ENCODE assay signal across 7 mouse cellular contexts in the genomic region with DNA sequence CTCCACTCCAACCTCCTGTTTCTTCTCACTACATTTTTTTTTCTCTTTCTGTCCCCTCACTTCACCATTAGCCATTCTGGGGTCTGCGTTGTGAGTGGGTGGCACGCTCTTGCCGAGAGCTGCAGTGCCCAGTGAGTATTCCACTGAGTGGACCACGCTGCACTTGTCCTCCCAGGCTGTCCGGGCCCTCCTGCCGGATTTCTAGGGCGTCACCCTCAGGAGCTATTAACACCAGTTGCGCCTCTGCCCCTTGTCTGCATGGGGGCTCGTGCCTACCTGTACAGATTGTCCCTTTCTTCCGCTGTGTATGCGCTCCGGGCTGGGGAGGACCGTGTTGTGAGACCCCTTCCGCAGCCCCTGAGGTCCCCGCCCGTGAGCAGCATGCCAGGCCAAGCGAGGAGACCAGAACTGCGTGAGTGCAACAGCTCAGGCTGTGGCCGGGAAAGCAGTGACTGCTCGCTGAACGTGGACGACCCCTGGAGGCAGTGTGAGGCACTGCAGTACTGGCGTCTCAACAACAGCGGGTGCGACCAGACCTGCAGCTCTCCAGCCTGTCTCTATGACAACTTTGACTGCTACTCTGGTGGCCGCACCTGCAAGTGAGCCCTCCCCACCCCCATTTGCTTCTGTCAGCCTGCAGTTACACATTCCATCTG. TPM values are rescaled to one million over a fixed set of nuclear protein-coding genes. Genes with fewer than 3 reads are reported as not detected.
DNase-seq lines count a peak whose midpoint lies in the region; ATAC-seq and TF ChIP-seq lines count a peak whose summit lies in the region.

No protein-coding gene starts in this region.

- no peaks in the 10 kb centered on the region for H3K9me3 ChIP-seq in embryonic facial prominence, embryonic 10.5 days
- H3K9me3 ChIP-seq in limb, embryonic 11.5 days (ENCODE audit: control insufficient read depth, low read length) = no peaks in the 10 kb centered on the region
- no peaks in the 10 kb centered on the region for H3K9me3 ChIP-seq in midbrain, embryonic 13.5 days

- TF ChIP-seq CTCF in heart, adult 2 months (IDR thresholded peaks at IDR 0.05) = peak; percentile 95
- peak; percentile 95 for TF ChIP-seq CTCF in spleen, adult 2 months (IDR thresholded peaks at IDR 0.05; ENCODE audit: extremely low read depth, insufficient read depth, insufficient read length, insufficient replicate concordance)

- H3K9ac ChIP-seq in heart, adult 2 months (ENCODE audit: low read depth, low read length) = peak overlapping the region; percentile 70
- peak overlapping the region; percentile 38; the same call in 1 of the 2 replicates for H3K9ac ChIP-seq in limb, embryonic 11.5 days (ENCODE audit: low read length)
- H3K9ac ChIP-seq in midbrain, embryonic 13.5 days (replicated peaks) = peak overlapping the region; percentile 39; the same call in 1 of the 2 replicates

- H3K27me3 ChIP-seq in embryonic facial prominence, embryonic 10.5 days (replicated peaks; ENCODE audit: low read depth, poor library complexity, severe bottlenecking) = peaks cover 43% of the 10 kb centered on the region
- H3K27me3 ChIP-seq in heart, adult 2 months (ENCODE audit: control insufficient read depth, insufficient read depth, low read length) = peaks cover 3% of the 10 kb centered on the region
- H3K27me3 ChIP-seq in limb, embryonic 11.5 days (ENCODE audit: control insufficient read depth, insufficient read depth, low read length) = peaks cover 3% of the 10 kb centered on the region; the same call in 1 of the 2 replicates
- peaks cover 16% of the 10 kb centered on the region for H3K27me3 ChIP-seq in midbrain, embryonic 13.5 days
- H3K27me3 ChIP-seq in spleen, adult 2 months (ENCODE audit: control insufficient read depth, insufficient read depth, low read length) = no peaks in the 10 kb centered on the region

- intact Hi-C loops in heart, adult 2 months (cut with DNase I) = loop anchor here (2.0 kb wide), 1 partner anchor 47 kb away; no protein-coding TSS in a partner anchor

- TF ChIP-seq POLR2A in heart, adult 2 months (IDR thresholded peaks at IDR 0.05; ENCODE audit: insufficient read depth, low read depth, low read length) = no peak
- no peak for TF ChIP-seq POLR2A in spleen, adult 2 months (IDR thresholded peaks at IDR 0.05; ENCODE audit: low read depth, low read length)

- peak; percentile 67 for ATAC-seq in limb, embryonic 11.5 days (ENCODE audit: insufficient number of reproducible peaks, low FRiP score, low TSS enrichment, low read depth)
- peak; percentile 82 for ATAC-seq in midbrain, embryonic 13.5 days

- DNase-seq in adrenal gland, postnatal 10 days = peak; percentile 91
- DNase-seq in embryonic facial prominence, embryonic 10.5 days (ENCODE audit: low spot score) = peak; percentile 88
- DNase-seq in heart, adult 2 months = peak; percentile 82 to 86
- peak; percentile 87 for DNase-seq in kidney, adult 18-20 months
- peak; percentile 91 for DNase-seq in limb, embryonic 11.5 days (ENCODE audit: low spot score)
- peak; percentile 59 to 80 for DNase-seq in spleen, adult 2 months (ENCODE audit: low read depth in 1 of 2, low spot score in 2 of 2)

- peak overlapping the region; percentile 48 for H3K4me2 ChIP-seq in limb, embryonic 11.5 days (ENCODE audit: low read depth, severe bottlenecking)
- peak overlapping the region; percentile 52 for H3K4me2 ChIP-seq in midbrain, embryonic 13.5 days (replicated peaks)

- H3K36me3 ChIP-seq in embryonic facial prominence, embryonic 10.5 days (replicated peaks) = no peaks in the 10 kb centered on the region
- no peaks in the 10 kb centered on the region for H3K36me3 ChIP-seq in heart, adult 2 months (ENCODE audit: control insufficient read depth, insufficient read depth, low read length)
- H3K36me3 ChIP-seq in limb, embryonic 11.5 days (ENCODE audit: control insufficient read depth, insufficient read depth, low read length) = no peaks in the 10 kb centered on the region
- H3K36me3 ChIP-seq in midbrain, embryonic 13.5 days = no peaks in the 10 kb centered on the region
- no peaks in the 10 kb centered on the region for H3K36me3 ChIP-seq in spleen, adult 2 months (ENCODE audit: control insufficient read depth, insufficient read depth, low read length)

- H3K27ac ChIP-seq in embryonic facial prominence, embryonic 10.5 days (replicated peaks) = peak overlapping the region; percentile 51; the same call in 1 of the 2 replicates
- no peak overlapping the region for H3K27ac ChIP-seq in heart, adult 2 months
- H3K27ac ChIP-seq in limb, embryonic 11.5 days (replicated peaks; ENCODE audit: low read depth, low read length) = no peak overlapping the region
- no peak overlapping the region for H3K27ac ChIP-seq in midbrain, embryonic 13.5 days
- no peak overlapping the region for H3K27ac ChIP-seq in spleen, adult 2 months (ENCODE audit: insufficient read depth, low read length)

- H3K79me2 ChIP-seq in heart, adult 2 months (replicated peaks; ENCODE audit: control insufficient read depth, insufficient read depth, low read length) = no peaks in the 10 kb centered on the region

- WGBS in embryonic facial prominence, embryonic 10.5 days = 9% methylated on average over 26 of the region's 26 CpGs
- 10% methylated on average over 26 of the region's 26 CpGs for WGBS in heart, adult 2 months
- WGBS in limb, embryonic 11.5 days = 7% methylated on average over 26 of the region's 26 CpGs
- 8% methylated on average over 26 of the region's 26 CpGs for WGBS in midbrain, embryonic 13.5 days
- 21% methylated on average over 26 of the region's 26 CpGs for WGBS in spleen, adult 2 months

- H3K4me1 ChIP-seq in embryonic facial prominence, embryonic 10.5 days = peaks cover 8% of the 10 kb centered on the region
- no peaks in the 10 kb centered on the region for H3K4me1 ChIP-seq in heart, adult 2 months (ENCODE audit: control insufficient read depth, insufficient read depth, low read length)
- H3K4me1 ChIP-seq in limb, embryonic 11.5 days (ENCODE audit: control insufficient read depth, insufficient read depth, low read length) = no peaks in the 10 kb centered on the region
- peaks cover 4% of the 10 kb centered on the region; the same call in 1 of the 2 replicates for H3K4me1 ChIP-seq in midbrain, embryonic 13.5 days (replicated peaks)
- H3K4me1 ChIP-seq in spleen, adult 2 months (ENCODE audit: control insufficient read depth, insufficient read depth, insufficient read length) = peaks cover 2% of the 10 kb centered on the region; the same call in 1 of the 2 replicates

- TF ChIP-seq EP300 in heart, adult 2 months (IDR thresholded peaks at IDR 0.05; ENCODE audit: insufficient read depth, low read depth, low read length) = peak; percentile 72; the same call in 1 of the 2 replicates

- peak overlapping the region; percentile 51 for H3K4me3 ChIP-seq in embryonic facial prominence, embryonic 10.5 days
- no peak overlapping the region for H3K4me3 ChIP-seq in heart, adult 2 months
- peak overlapping the region; percentile 10; the same call in 1 of the 2 replicates for H3K4me3 ChIP-seq in limb, embryonic 11.5 days (ENCODE audit: low read depth, low read length)
- peak overlapping the region; percentile 23 for H3K4me3 ChIP-seq in midbrain, embryonic 13.5 days (replicated peaks)
- H3K4me3 ChIP-seq in spleen, adult 2 months (ENCODE audit: extremely low read depth, insufficient read depth, insufficient read length) = no peak overlapping the region

RNA-seq across cellular contexts. Expression of gene Pdxk, which starts 22.8 kb away (rescaled TPM):
- 10 to 100 TPM; 26.7 to 27.5 TPM for total RNA-seq in adrenal gland, postnatal 10 days (2021)
- 11.9 and 13.2 TPM in 2 replicates for polyA plus RNA-seq in embryonic facial prominence, embryonic 10.5 days (2016; fragmentation: Nextera tagmentation; extraction: Ambion mirVana)
- 10 to 100 TPM; 12.1 to 12.4 TPM for total RNA-seq in heart, adult 2 months (2021)
- polyA plus RNA-seq in heart, adult 2 months (2012; rRNA removed) = 10.1 and 14.2 TPM in 2 replicates
- polyA plus RNA-seq in limb, embryonic 11.5 days (2014; fragmentation: Nextera tagmentation; extraction: Ambion mirVana) = 8.3 and 9.2 TPM in 2 replicates
- 16.6 and 17.4 TPM in 2 replicates for polyA plus RNA-seq in midbrain, embryonic 13.5 days (2015; fragmentation: Nextera tagmentation; extraction: Ambion mirVana)
- polyA plus RNA-seq in spleen, adult 2 months (2012; rRNA removed) = 13.6 and 15.2 TPM in 2 replicates

RNA-seq across cellular contexts. Expression of gene Olfr1358, which starts 29.7 kb away (rescaled TPM):
- not detected for total RNA-seq in adrenal gland, postnatal 10 days (2021)
- polyA plus RNA-seq in embryonic facial prominence, embryonic 10.5 days (2016; fragmentation: Nextera tagmentation; extraction: Ambion mirVana) = not detected in 2 replicates
- not detected for total RNA-seq in heart, adult 2 months (2021)
- polyA plus RNA-seq in heart, adult 2 months (2012; rRNA removed) = not detected in 2 replicates
- polyA plus RNA-seq in limb, embryonic 11.5 days (2014; fragmentation: Nextera tagmentation; extraction: Ambion mirVana) = not detected in 2 replicates
- polyA plus RNA-seq in midbrain, embryonic 13.5 days (2015; fragmentation: Nextera tagmentation; extraction: Ambion mirVana) = not detected in 2 replicates
- not detected in 2 replicates for polyA plus RNA-seq in spleen, adult 2 months (2012; rRNA removed)

Comparison
In these comparisons a context has a peak if more than half of its experiments do, and no peak if none do; other contexts are left out.
1. H3K4me3 ChIP-seq: peak in embryonic facial prominence, embryonic 10.5 days (single experiment), limb, embryonic 11.5 days (single experiment) and midbrain, embryonic 13.5 days (single experiment); none in heart, adult 2 months (single experiment) and spleen, adult 2 months (single experiment).
2. Peak in every context shown above with its lines, with median percentiles within 50 percentile points of each other: DNase-seq and H3K9ac ChIP-seq.